Mouse (Mus musculus) limb, embryonic 14.5 days (tissue): ENCODE data around the gene Faah. TPM values are rescaled to one million over a fixed set of nuclear protein-coding genes. Genes with fewer than 3 reads are reported as not detected.

Source experiments
- ATAC-seq: fragments of 200-750 bp; cut with Nextera tagmentation; 2 replicates; pipeline ENCODE4 v1.8.0; 2017; ENCODE audit warnings: low read depth, moderate number of reproducible peaks, moderate TSS enrichment; ENCODE audit not compliant: low FRiP score
- DNase-seq: peaks from one replicate; pipeline ENCODE4 v3.0.0-alpha.2; 2015; ENCODE audit warnings: low spot score
- H3K27ac ChIP-seq: fragments of 300-500 bp; sonication (generic); replicated peaks from 2 replicates; pipeline ENCODE4 v1.5.1; 2014; ENCODE audit warnings: low read depth, mild to moderate bottlenecking, low read length, moderate library complexity, mixed read lengths
- H3K27me3 ChIP-seq: fragments of 300-500 bp; sonication (generic); 2 replicates; pipeline ENCODE4 v1.6.1; 2014; ENCODE audit warnings: low read length, mixed read lengths; ENCODE audit not compliant: control insufficient read depth, insufficient read depth
- H3K36me3 ChIP-seq: fragments of 300-500 bp; sonication (generic); 2 replicates; pipeline ENCODE4 v1.6.1; 2014; ENCODE audit warnings: mild to moderate bottlenecking, low read length, moderate library complexity, mixed read lengths; ENCODE audit not compliant: control insufficient read depth, insufficient read depth
- H3K4me1 ChIP-seq: fragments of 300-500 bp; sonication (generic); 2 replicates; pipeline ENCODE4 v1.6.1; 2014; ENCODE audit warnings: antibody characterized with exemption, low read length, mixed read lengths; ENCODE audit not compliant: control insufficient read depth, insufficient read depth
- H3K4me2 ChIP-seq: fragments of 300-500 bp; sonication (generic); replicated peaks from 2 replicates; pipeline ENCODE4 v1.6.1; 2014; ENCODE audit warnings: low read depth, mild to moderate bottlenecking, low read length, moderate library complexity; ENCODE audit not compliant: severe bottlenecking
- H3K4me3 ChIP-seq: fragments of 300-500 bp; sonication (generic); replicated peaks from 2 replicates; pipeline ENCODE4 v1.5.1; 2014; ENCODE audit warnings: low read length
- H3K9ac ChIP-seq: fragments of 300-500 bp; sonication (generic); 2 replicates; pipeline ENCODE4 v1.6.1; 2014; ENCODE audit warnings: mild to moderate bottlenecking, low read depth, low read length, moderate library complexity; ENCODE audit not compliant: severe bottlenecking
- H3K9me3 ChIP-seq: fragments of 300-500 bp; sonication (generic); 2 replicates; pipeline ENCODE4 v1.6.1; 2016; ENCODE audit warnings: low read length; ENCODE audit not compliant: control insufficient read depth
- POLR2A ChIP-seq: fragments of 200-500 bp; IDR thresholded peaks from 2 replicates; pipeline ENCODE4 v1.8.0; 2012; ENCODE audit warnings: inconsistent platforms, mild to moderate bottlenecking, moderate library complexity, borderline replicate concordance; ENCODE audit not compliant: insufficient read depth, insufficient read length; ENCODE audit errors: extremely low read depth
- WGBS: fragments of 180-500 bp; shearing (Covaris S2); extraction: QIAGEN DNeasy Blood & Tissue Kit; methylation state at CpG from one replicate; pipeline ENCODE4 v1.1.7; 2014; 5-methylcytosine and 5-hydroxymethylcytosine counted together
- polyA plus RNA-seq, 2 experiments: library from polyadenylated mRNA; depleted of rRNA in 1 of 2; stranded (reverse) in 1 of 2; unstranded in 1 of 2; fragments of >200 nt; fragmentation: Nextera tagmentation in 1 of 2; extraction: Ambion mirVana in 1 of 2; gene quantifications; 2 replicates each; pipeline versions ENCODE4 v1.2.1 to v1.2.3; 2012 to 2014

The Faah gene
- polyA plus RNA-seq, 2 experiments: 1.9 to 2.1 TPM

DNA sequence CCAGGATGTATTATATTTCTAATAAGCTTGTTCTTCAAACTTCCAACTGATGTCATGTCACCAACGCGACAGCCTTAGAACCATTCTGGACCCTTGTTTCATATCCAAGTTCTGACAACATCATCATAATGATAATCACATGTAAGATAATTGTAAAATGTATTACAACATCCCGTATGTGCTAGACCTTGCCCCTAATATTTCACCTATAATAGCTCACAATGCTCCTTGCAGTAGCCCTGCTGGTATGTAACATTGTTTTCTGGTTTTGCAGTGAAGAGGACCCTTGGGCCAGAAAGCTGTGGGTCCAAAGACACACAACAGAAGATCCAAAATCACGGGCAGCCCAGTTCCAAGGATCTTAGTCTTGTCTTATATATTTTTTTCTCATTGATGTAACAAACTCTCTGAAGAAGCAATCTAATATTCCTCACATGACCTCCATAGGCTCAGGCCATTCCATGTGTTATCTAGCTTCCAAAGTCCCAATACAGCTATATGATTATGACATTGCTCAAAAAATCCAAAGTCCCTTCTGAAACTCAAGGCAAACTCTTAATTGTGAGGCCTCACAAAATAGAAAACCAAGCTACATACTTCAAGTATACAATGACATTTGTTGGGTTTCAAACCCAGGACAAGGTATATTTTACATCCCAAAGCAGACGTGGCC, 29.7 kb downstream of the Faah start:
- no peak for TF ChIP-seq POLR2A
- H3K4me2 ChIP-seq: no peak overlapping the region
- H3K4me1 ChIP-seq: no peaks in the 10 kb centered on the region
- 0 out of 2 replicates have a peak, but pooled peaks cover 5% of the 10 kb centered on the region for H3K27me3 ChIP-seq
- no peak overlapping the region for H3K9ac ChIP-seq
- H3K4me3 ChIP-seq: no peak overlapping the region
- H3K27ac ChIP-seq: no peak overlapping the region
- H3K9me3 ChIP-seq: no peaks in the 10 kb centered on the region
- no peak for ATAC-seq
- H3K36me3 ChIP-seq: no peaks in the 10 kb centered on the region
- no peak for DNase-seq
- WGBS: 72% methylated on average over 5 of the region's 5 CpGs

DNA sequence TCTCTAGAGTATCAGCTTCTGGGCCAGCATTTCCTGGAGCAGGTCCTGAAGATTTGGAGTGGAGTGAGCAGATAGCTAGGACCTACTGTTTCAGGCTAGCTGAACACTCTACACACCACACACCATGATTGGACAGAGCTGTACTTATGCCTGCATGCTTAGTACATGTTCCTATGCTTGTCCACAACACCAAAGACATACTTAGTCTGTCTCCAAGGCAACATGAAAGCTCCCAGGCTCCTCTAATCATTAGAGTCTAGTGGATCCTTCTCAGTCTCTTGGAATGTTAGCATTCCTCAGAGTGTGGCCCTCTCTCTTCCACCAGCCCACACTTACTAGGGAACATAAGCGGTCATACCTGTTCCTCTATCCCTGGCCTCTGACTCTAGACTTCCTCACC, 30.3 kb downstream of the Faah start:
- Histone ChIP-seq H3K27ac (no peak overlapping the region), H3K9me3 (no peaks in the 10 kb centered on the region), H3K27me3 (0 out of 2 replicates have a peak, but pooled peaks cover 5% of the 10 kb centered on the region), H3K4me1 (no peaks in the 10 kb centered on the region), H3K4me3 (no peak overlapping the region), H3K9ac (no peak overlapping the region), H3K4me2 (no peak overlapping the region), H3K36me3 (no peaks in the 10 kb centered on the region)
- WGBS: 80% methylated on average over 1 of the region's 1 CpGs
- no peak for DNase-seq
- TF ChIP-seq POLR2A: no peak
- no peak for ATAC-seq

- no peak for TF ChIP-seq POLR2A
- Histone ChIP-seq H3K4me2 (no peak overlapping the region), H3K27me3 (peaks cover 19% of the 10 kb centered on the region), H3K9me3 (no peaks in the 10 kb centered on the region), H3K9ac (no peak overlapping the region), H3K4me3 (no peak overlapping the region), H3K4me1 (no peaks in the 10 kb centered on the region), H3K27ac (no peak overlapping the region), H3K36me3 (no peaks in the 10 kb centered on the region)
- DNase-seq (no peak), ATAC-seq (no peak)
- 36% methylated on average over 8 of the region's 8 CpGs for WGBS
Observed at GRCm38 (mm10) chr4:115984967-115985366, 32.8 kb downstream of the Faah start.

- peak; percentile 64 for DNase-seq
- Histone ChIP-seq H3K27me3 (peaks cover 27% of the 10 kb centered on the region), H3K9ac (no peak overlapping the region), H3K4me1 (no peaks in the 10 kb centered on the region), H3K4me2 (no peak overlapping the region), H3K27ac (no peak overlapping the region), H3K36me3 (no peaks in the 10 kb centered on the region), H3K4me3 (no peak overlapping the region), H3K9me3 (no peaks in the 10 kb centered on the region)
- ATAC-seq: peak; percentile 44; the same call in 1 of the 2 replicates
- 2% methylated on average over 13 of the region's 13 CpGs for WGBS
- TF ChIP-seq POLR2A: no peak
Observed at GRCm38 (mm10) chr4:115984111-115984510, 33.6 kb downstream of the Faah start.

DNA sequence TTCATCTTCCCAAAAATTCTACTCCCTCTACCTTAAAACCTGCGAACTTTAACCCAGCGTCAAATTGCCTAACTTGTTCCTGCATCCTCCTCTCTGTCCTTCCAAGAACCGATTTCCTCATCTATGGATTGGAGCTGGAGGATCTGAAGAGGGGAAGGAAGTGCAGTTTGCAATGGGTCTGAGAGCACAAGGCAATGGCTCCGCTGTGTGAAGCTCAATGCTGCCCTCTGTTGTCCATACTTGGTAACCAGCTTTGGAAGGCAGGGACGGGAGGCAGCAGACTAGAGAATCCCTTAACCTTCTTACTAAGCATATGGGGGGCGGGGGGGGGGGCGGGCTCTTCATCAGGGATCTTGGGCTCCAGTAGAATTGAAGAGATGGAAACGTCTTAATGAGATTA, 37.0 kb downstream of the Faah start:
- WGBS: under 1% methylated on average over 7 of the region's 8 CpGs
- Histone ChIP-seq H3K9ac (no peak overlapping the region), H3K36me3 (no peaks in the 10 kb centered on the region), H3K27ac (no peak overlapping the region), H3K4me3 (no peak overlapping the region), H3K9me3 (no peaks in the 10 kb centered on the region), H3K4me2 (no peak overlapping the region), H3K27me3 (peaks cover 59% of the 10 kb centered on the region), H3K4me1 (no peaks in the 10 kb centered on the region)
- 0 out of 2 replicates have a peak, but pooled peaks have one; percentile 49 for ATAC-seq
- no peak for TF ChIP-seq POLR2A
- peak; percentile 77 for DNase-seq
